ENCODE assay signal across 8 mouse cellular contexts in genomic region chrX:151047431-151048058, GRCm38 (mm10). TPM values are rescaled to one million over a fixed set of nuclear protein-coding genes. Genes with fewer than 3 reads are reported as not detected.
DNase-seq lines count a peak whose midpoint lies in the region; ATAC-seq lines count a peak whose summit lies in the region.

No protein-coding gene starts in this region.

- peak overlapping the region; percentile 78 for H3K9ac ChIP-seq in embryonic facial prominence, embryonic 11.5 days (replicated peaks; ENCODE audit: low read length)
- peak overlapping the region; percentile 87 for H3K9ac ChIP-seq in heart, embryonic 14.5 days (ENCODE audit: low read length)
- peak overlapping the region; percentile 79 for H3K9ac ChIP-seq in kidney, embryonic 15.5 days

- H3K4me3 ChIP-seq in embryonic facial prominence, embryonic 11.5 days (ENCODE audit: low read depth, low read length), result peak overlapping the region; percentile 61
- H3K4me3 ChIP-seq in heart, embryonic 14.5 days (ENCODE audit: control insufficient read depth in 1 of 2, insufficient read depth in 1 of 2, low read depth in 1 of 2, low read length in 2 of 2), result peak overlapping the region; percentile 66 to 80
- peak overlapping the region; percentile 71 for H3K4me3 ChIP-seq in kidney, embryonic 15.5 days (replicated peaks)

- no peaks in the 10 kb centered on the region for H3K9me3 ChIP-seq in embryonic facial prominence, embryonic 11.5 days (replicated peaks; ENCODE audit: control insufficient read depth, low read length)
- no peaks in the 10 kb centered on the region for H3K9me3 ChIP-seq in heart, embryonic 14.5 days (ENCODE audit: control insufficient read depth, low read length)
- H3K9me3 ChIP-seq in kidney, embryonic 15.5 days (replicated peaks), result no peaks in the 10 kb centered on the region

- peak; percentile 11 to 27 for DNase-seq in layer of hippocampus, postnatal 25 days (ENCODE audit: extremely low spot score in 1 of 2, low spot score in 1 of 2)
- DNase-seq in layer of hippocampus, adult 9-10 months (ENCODE audit: low spot score), result no peak
- DNase-seq in adrenal gland, adult 2 months, result peak; percentile 65
- peak; percentile 23 for DNase-seq in embryonic facial prominence, embryonic 11.5 days (ENCODE audit: low spot score)
- peak; percentile 10 for DNase-seq in testis, postnatal 14 days (ENCODE audit: low spot score)

- H3K27ac ChIP-seq in embryonic facial prominence, embryonic 11.5 days (replicated peaks; ENCODE audit: low read depth, low read length), result peak overlapping the region; percentile 84
- peak overlapping the region; percentile 79 to 81 for H3K27ac ChIP-seq in heart, embryonic 14.5 days (replicated peaks in 1 of 2; ENCODE audit: control insufficient read depth in 1 of 2, insufficient read depth in 1 of 2, low read depth in 2 of 2, low read length in 2 of 2)
- peak overlapping the region; percentile 95 for H3K27ac ChIP-seq in kidney, embryonic 15.5 days

- ATAC-seq in embryonic facial prominence, embryonic 11.5 days (replicated peaks; ENCODE audit: insufficient number of reproducible peaks, low FRiP score, low TSS enrichment, low read depth), result peak; percentile 64
- peak; percentile 59; the same call in 1 of the 2 replicates for ATAC-seq in heart, embryonic 14.5 days (ENCODE audit: insufficient number of reproducible peaks, insufficient read depth, low FRiP score, low read depth)
- peak; percentile 46 for ATAC-seq in kidney, embryonic 15.5 days (replicated peaks; ENCODE audit: low FRiP score)
- peak; percentile 38; the same call in 1 of the 2 replicates for ATAC-seq in megakaryocyte progenitor cell, adult 5-6 weeks (replicated peaks; ENCODE audit: poor library complexity)

- no peaks in the 10 kb centered on the region for H3K4me1 ChIP-seq in embryonic facial prominence, embryonic 11.5 days (ENCODE audit: control insufficient read depth, insufficient read depth, low read length)
- peaks cover 4 to 8% of the 10 kb centered on the region in 2 experiments; a peak in 3 of 4 replicates for H3K4me1 ChIP-seq in heart, embryonic 14.5 days (ENCODE audit: control insufficient read depth in 2 of 2, insufficient read depth in 2 of 2, low read length in 2 of 2)
- peaks cover 18% of the 10 kb centered on the region for H3K4me1 ChIP-seq in kidney, embryonic 15.5 days

- 22% methylated on average over 17 of the region's 56 CpGs for WGBS in embryonic facial prominence, embryonic 11.5 days
- 18% methylated on average over 51 of the region's 56 CpGs for WGBS in heart, embryonic 14.5 days
- WGBS in kidney, embryonic 15.5 days, result 19% methylated on average over 52 of the region's 56 CpGs

- H3K36me3 ChIP-seq in embryonic facial prominence, embryonic 11.5 days (replicated peaks; ENCODE audit: control insufficient read depth, insufficient read depth, low read depth, low read length), result no peaks in the 10 kb centered on the region
- H3K36me3 ChIP-seq in heart, embryonic 14.5 days (ENCODE audit: control insufficient read depth, insufficient read depth, low read length), result no peaks in the 10 kb centered on the region
- no peaks in the 10 kb centered on the region for H3K36me3 ChIP-seq in kidney, embryonic 15.5 days

- peak overlapping the region; percentile 62 for H3K4me2 ChIP-seq in embryonic facial prominence, embryonic 11.5 days (ENCODE audit: low read depth, low read length)
- H3K4me2 ChIP-seq in heart, embryonic 14.5 days (ENCODE audit: low read length), result peak overlapping the region; percentile 70
- H3K4me2 ChIP-seq in kidney, embryonic 15.5 days, result peak overlapping the region; percentile 64

- no peaks in the 10 kb centered on the region for H3K27me3 ChIP-seq in embryonic facial prominence, embryonic 11.5 days (ENCODE audit: control insufficient read depth, insufficient read depth, low read length)
- no peaks in the 10 kb centered on the region for H3K27me3 ChIP-seq in heart, embryonic 14.5 days (ENCODE audit: control insufficient read depth, insufficient read depth, low read length)
- H3K27me3 ChIP-seq in kidney, embryonic 15.5 days, result no peaks in the 10 kb centered on the region

RNA-seq across cellular contexts. Expression of gene Fgd1, which starts 1.6 kb away (rescaled TPM):
- 10 to 100 TPM; 18.6 to 23.5 TPM for total RNA-seq in layer of hippocampus, postnatal 25 days (2021)
- 10 to 100 TPM; 11.8 to 24.2 TPM for total RNA-seq in adrenal gland, adult 2 months (2021)
- polyA plus RNA-seq in adrenal gland, adult 2 months (2012; rRNA removed), result 19.6 and 22.2 TPM in 2 replicates
- 9.7 and 10.4 TPM in 2 replicates for polyA plus RNA-seq in embryonic facial prominence, embryonic 11.5 days (2014; fragmentation: Nextera tagmentation; extraction: Ambion mirVana)
- polyA plus RNA-seq in heart, embryonic 14.5 days (2014; fragmentation: Nextera tagmentation; extraction: Ambion mirVana), result 7.4 and 8.0 TPM in 2 replicates
- polyA plus RNA-seq in kidney, embryonic 15.5 days (2015; fragmentation: Nextera tagmentation; extraction: Ambion mirVana), result 11.9 and 14.5 TPM in 2 replicates
- 1.1 and 3.1 TPM in 2 replicates for total RNA-seq in megakaryocyte progenitor cell, adult 5-6 weeks (2015)
- total RNA-seq in megakaryocyte progenitor cell, adult 5-6 weeks (2017), result 1.5 and 2.1 TPM in 2 replicates

RNA-seq across cellular contexts. Expression of gene Gnl3l, which starts 30.4 kb away (rescaled TPM):
- total RNA-seq in layer of hippocampus, postnatal 25 days (2021), result 100 to 1,000 TPM; 172 to 200 TPM
- 10 to 100 TPM; 67.7 to 84.4 TPM for total RNA-seq in adrenal gland, adult 2 months (2021)
- polyA plus RNA-seq in adrenal gland, adult 2 months (2012; rRNA removed), result 6.3 and 7.7 TPM in 2 replicates
- 31.8 and 35.3 TPM in 2 replicates for polyA plus RNA-seq in embryonic facial prominence, embryonic 11.5 days (2014; fragmentation: Nextera tagmentation; extraction: Ambion mirVana)
- 23.5 and 24.1 TPM in 2 replicates for polyA plus RNA-seq in heart, embryonic 14.5 days (2014; fragmentation: Nextera tagmentation; extraction: Ambion mirVana)
- 30.4 and 31.2 TPM in 2 replicates for polyA plus RNA-seq in kidney, embryonic 15.5 days (2015; fragmentation: Nextera tagmentation; extraction: Ambion mirVana)
- 29.2 and 36.1 TPM in 2 replicates for total RNA-seq in megakaryocyte progenitor cell, adult 5-6 weeks (2015)
- total RNA-seq in megakaryocyte progenitor cell, adult 5-6 weeks (2017), result 42.4 and 51.0 TPM in 2 replicates

RNA-seq across cellular contexts. Expression of gene Tsr2, which starts 48.8 kb away (rescaled TPM):
- 10 to 100 TPM; 70.3 to 72.0 TPM for total RNA-seq in layer of hippocampus, postnatal 25 days (2021)
- 10 to 100 TPM; 37.6 to 46.7 TPM for total RNA-seq in adrenal gland, adult 2 months (2021)
- polyA plus RNA-seq in adrenal gland, adult 2 months (2012; rRNA removed), result 2.9 and 3.3 TPM in 2 replicates
- 48.4 and 52.9 TPM in 2 replicates for polyA plus RNA-seq in embryonic facial prominence, embryonic 11.5 days (2014; fragmentation: Nextera tagmentation; extraction: Ambion mirVana)
- 14.8 and 15.1 TPM in 2 replicates for polyA plus RNA-seq in heart, embryonic 14.5 days (2014; fragmentation: Nextera tagmentation; extraction: Ambion mirVana)
- polyA plus RNA-seq in kidney, embryonic 15.5 days (2015; fragmentation: Nextera tagmentation; extraction: Ambion mirVana), result 38.6 and 43.2 TPM in 2 replicates
- total RNA-seq in megakaryocyte progenitor cell, adult 5-6 weeks (2015), result 31.1 and 39.8 TPM in 2 replicates
- total RNA-seq in megakaryocyte progenitor cell, adult 5-6 weeks (2017), result 39.7 and 40.4 TPM in 2 replicates
